In the genomic region with DNA sequence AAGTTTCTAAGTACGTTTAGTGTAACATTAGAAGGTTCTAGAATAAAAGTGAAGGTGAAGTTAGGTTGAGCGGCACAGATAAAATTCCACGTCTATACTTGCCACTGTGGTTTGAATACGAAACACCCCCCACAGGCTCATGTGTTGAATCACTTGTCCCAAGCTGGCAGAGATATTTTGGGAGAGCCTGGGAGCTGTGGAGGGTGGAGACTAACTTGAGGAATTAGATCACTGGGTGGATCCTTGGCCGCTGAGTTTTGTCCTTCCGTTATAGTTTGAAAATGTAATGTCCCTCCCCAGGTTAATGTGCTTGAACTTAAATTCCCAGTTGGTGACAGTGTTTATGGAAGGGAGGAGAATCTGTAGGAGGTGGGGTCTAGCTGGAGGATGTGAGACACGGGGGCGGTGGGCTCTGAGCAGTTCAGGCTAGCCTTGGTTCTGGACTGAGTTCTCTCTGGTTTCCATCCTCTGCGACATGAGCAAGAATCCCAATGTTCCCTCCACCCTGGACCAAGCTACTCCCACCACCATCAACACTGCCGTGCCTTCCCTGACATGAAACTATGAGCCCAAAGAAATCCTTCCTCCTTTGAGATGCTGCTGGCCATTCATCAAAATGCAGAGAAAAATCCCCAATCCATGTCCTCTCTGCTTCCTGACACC, we compare ENCODE assay signal across 26 mouse cellular contexts.
DNase-seq lines count a peak whose midpoint lies in the region; ATAC-seq and TF ChIP-seq lines count a peak whose summit lies in the region.
"Had no signal": no experiment of that assay in that cellular context is flagged by ENCODE, and none has a peak within 500 bp of the region (broad histone marks: within the 10 kb centered on the region; RNA-seq: fewer than 3 reads in every experiment).

No protein-coding gene starts in this region.

- intact Hi-C loops in left cerebral cortex, postnatal 14 days (cut with DNase I): no loop called here

- H3K4me2 ChIP-seq in heart, embryonic 11.5 days: no peak overlapping the region
- H3K4me2 ChIP-seq in kidney, embryonic 15.5 days: no peak overlapping the region
- no peak overlapping the region for H3K4me2 ChIP-seq in forebrain, postnatal 0 days (ENCODE audit: low read depth)
- H3K4me2 ChIP-seq: forebrain, embryonic 15.5 days; hindbrain, embryonic 12.5 days; midbrain, embryonic 15.5 days; neural tube, embryonic 12.5 days; stomach, embryonic 15.5 days had no signal

- no peak for ATAC-seq in heart, embryonic 11.5 days (replicated peaks; ENCODE audit: insufficient number of reproducible peaks, low FRiP score, low TSS enrichment)
- ATAC-seq in kidney, embryonic 15.5 days (replicated peaks; ENCODE audit: low FRiP score): 0 out of 2 replicates have a peak, but pooled peaks have one; percentile 38
- no peak for ATAC-seq in forebrain, postnatal 0 days
- ATAC-seq: forebrain, embryonic 15.5 days; midbrain, embryonic 15.5 days had no signal

- WGBS in heart, embryonic 11.5 days (ENCODE audit: insufficient replicate concordance): 76% methylated on average over 10 of the region's 10 CpGs
- WGBS in kidney, embryonic 15.5 days: 57% methylated on average over 10 of the region's 10 CpGs
- 80% methylated on average over 10 of the region's 10 CpGs for WGBS in forebrain, postnatal 0 days

- no peaks in the 10 kb centered on the region for H3K9me3 ChIP-seq in heart, embryonic 11.5 days (replicated peaks; ENCODE audit: control insufficient read depth, low read length)
- no peaks in the 10 kb centered on the region for H3K9me3 ChIP-seq in kidney, embryonic 15.5 days (replicated peaks)
- no peaks in the 10 kb centered on the region for H3K9me3 ChIP-seq in forebrain, postnatal 0 days (ENCODE audit: low read length)
- H3K9me3 ChIP-seq: embryonic facial prominence, embryonic 10.5 days; forebrain, embryonic 15.5 days; hindbrain, embryonic 12.5 days; midbrain, embryonic 15.5 days; neural tube, embryonic 12.5 days; stomach, embryonic 15.5 days had no signal

- DNase-seq in heart, adult 11 months: peak; percentile 77
- DNase-seq in kidney, adult 18-20 months: no peak
- DNase-seq in left cerebral cortex, postnatal 14 days (ENCODE audit: low spot score in 2 of 2): peak; percentile 43 to 63
- DNase-seq in left cerebral cortex, adult 11 months (ENCODE audit: low spot score): no peak
- DNase-seq in forebrain, postnatal 0 days: no peak
- DNase-seq: adrenal gland, postnatal 36 days; B cell, adult 2 months; cerebellum, adult 11 months; cerebellum, adult 9-11 months; kidney, adult 9 months; layer of hippocampus, postnatal 36 days; thymus, adult 18-20 months; thymus, postnatal 36 days had no signal

- TF ChIP-seq CTCF in forebrain, postnatal 0 days (IDR thresholded peaks at IDR 0.05; ENCODE audit: low read depth): no peak

- H3K9ac ChIP-seq in heart, embryonic 11.5 days (ENCODE audit: low read depth, low read length): no peak overlapping the region
- no peak overlapping the region for H3K9ac ChIP-seq in kidney, embryonic 15.5 days
- H3K9ac ChIP-seq in forebrain, postnatal 0 days: no peak overlapping the region
- H3K9ac ChIP-seq: forebrain, embryonic 15.5 days; hindbrain, embryonic 12.5 days; midbrain, embryonic 15.5 days; neural tube, embryonic 12.5 days; stomach, embryonic 15.5 days had no signal

- H3K27ac ChIP-seq in heart, embryonic 11.5 days (ENCODE audit: low read depth, low read length): no peak overlapping the region
- peak overlapping the region; percentile 63 for H3K27ac ChIP-seq in kidney, embryonic 15.5 days
- no peak overlapping the region for H3K27ac ChIP-seq in forebrain, postnatal 0 days (ENCODE audit: low read depth, low read length)
- H3K27ac ChIP-seq: embryonic facial prominence, embryonic 10.5 days; forebrain, embryonic 15.5 days; heart, adult 2 months; hindbrain, embryonic 12.5 days; macrophage; midbrain, embryonic 15.5 days; neural tube, embryonic 12.5 days; stomach, embryonic 15.5 days had no signal

- H3K4me3 ChIP-seq in heart, embryonic 11.5 days (ENCODE audit: low read depth, low read length): no peak overlapping the region
- no peak overlapping the region for H3K4me3 ChIP-seq in kidney, embryonic 15.5 days (replicated peaks)
- H3K4me3 ChIP-seq in forebrain, postnatal 0 days (ENCODE audit: low read depth, low read length): no peak overlapping the region
- H3K4me3 ChIP-seq: embryonic facial prominence, embryonic 10.5 days; forebrain, embryonic 15.5 days; heart, adult 2 months; hindbrain, embryonic 12.5 days; midbrain, embryonic 15.5 days; neural tube, embryonic 12.5 days; stomach, embryonic 15.5 days had no signal

- no peaks in the 10 kb centered on the region for H3K36me3 ChIP-seq in heart, embryonic 11.5 days (ENCODE audit: control insufficient read depth, insufficient read depth, low read length)
- H3K36me3 ChIP-seq in kidney, embryonic 15.5 days: no peaks in the 10 kb centered on the region
- H3K36me3 ChIP-seq in forebrain, postnatal 0 days (ENCODE audit: insufficient read depth): no peaks in the 10 kb centered on the region
- H3K36me3 ChIP-seq: embryonic facial prominence, embryonic 10.5 days; forebrain, embryonic 15.5 days; G1E; hindbrain, embryonic 12.5 days; midbrain, embryonic 15.5 days; neural tube, embryonic 12.5 days; stomach, embryonic 15.5 days had no signal

- H3K27me3 ChIP-seq in heart, embryonic 11.5 days (ENCODE audit: control insufficient read depth, insufficient read depth, low read length): no peaks in the 10 kb centered on the region
- no peaks in the 10 kb centered on the region for H3K27me3 ChIP-seq in kidney, embryonic 15.5 days
- H3K27me3 ChIP-seq in forebrain, postnatal 0 days (ENCODE audit: insufficient read depth, low read length): no peaks in the 10 kb centered on the region
- H3K27me3 ChIP-seq: CH12.LX; forebrain, embryonic 15.5 days; hindbrain, embryonic 12.5 days; midbrain, embryonic 15.5 days; neural tube, embryonic 12.5 days; Patski; stomach, embryonic 15.5 days had no signal

- H3K4me1 ChIP-seq in heart, embryonic 11.5 days (ENCODE audit: control insufficient read depth, insufficient read depth, low read length): no peaks in the 10 kb centered on the region
- peaks cover 28% of the 10 kb centered on the region for H3K4me1 ChIP-seq in kidney, embryonic 15.5 days
- no peaks in the 10 kb centered on the region for H3K4me1 ChIP-seq in forebrain, postnatal 0 days (ENCODE audit: insufficient read depth)
- H3K4me1 ChIP-seq: forebrain, embryonic 15.5 days; neural tube, embryonic 12.5 days; stomach, embryonic 15.5 days had no signal

Comparison
In these comparisons a context has a peak if more than half of its experiments do, and no peak if none do; other contexts are left out.
1. DNase-seq: peak in heart, adult 11 months (single experiment) and left cerebral cortex, postnatal 14 days (2 of 2); none in kidney, adult 18-20 months (single experiment), left cerebral cortex, adult 11 months (single experiment) and forebrain, postnatal 0 days (single experiment).